Mouse (Mus musculus): ENCODE measurements at regions not wholly inside any gene's neighbourhood (a gene's known extent, or its start where the extent isn't known, plus 50 kb on each side); places are given as distances from the start of the nearest gene placed in this dataset.

GRCm38 (mm10) chr6:89047629-89048332 is 145.7 kb downstream of the Tpra1 start:
- no peak for TF ChIP-seq POLR2A (IDR thresholded peaks at IDR 0.05; ENCODE audit: borderline replicate concordance, extremely low read depth, insufficient read depth, insufficient read length, poor library complexity, severe bottlenecking)
- TF ChIP-seq CTCF (IDR thresholded peaks at IDR 0.05; ENCODE audit: borderline replicate concordance, extremely low read depth, insufficient read depth, insufficient read length) = peak; percentile 18; the same call in 1 of the 2 replicates

All from brain, embryonic 14.5 days (tissue).